28 mouse cellular contexts compared by ENCODE assay signal in genomic region chr13:41382635-41383034, GRCm38 (mm10).
"Had no signal": no experiment of that assay in that cellular context is flagged by ENCODE, and none has a peak within 500 bp of the region (broad histone marks: within the 10 kb centered on the region; RNA-seq: fewer than 3 reads in every experiment).

No protein-coding gene starts in this region.

- H3K27me3 ChIP-seq: embryonic facial prominence, embryonic 12.5 days; embryonic facial prominence, embryonic 13.5 days; embryonic facial prominence, embryonic 15.5 days; forebrain, embryonic 12.5 days; forebrain, embryonic 13.5 days; forebrain, embryonic 15.5 days had no signal

- H3K4me2 ChIP-seq: embryonic facial prominence, embryonic 12.5 days; embryonic facial prominence, embryonic 13.5 days; embryonic facial prominence, embryonic 15.5 days; forebrain, embryonic 12.5 days; forebrain, embryonic 13.5 days; forebrain, embryonic 15.5 days had no signal

- H3K36me3 ChIP-seq: embryonic facial prominence, embryonic 10.5 days; embryonic facial prominence, embryonic 12.5 days; embryonic facial prominence, embryonic 13.5 days; embryonic facial prominence, embryonic 15.5 days; forebrain, embryonic 10.5 days; forebrain, embryonic 12.5 days; forebrain, embryonic 15.5 days had no signal

- H3K27ac ChIP-seq: embryonic facial prominence, embryonic 10.5 days; embryonic facial prominence, embryonic 12.5 days; embryonic facial prominence, embryonic 13.5 days; embryonic facial prominence, embryonic 15.5 days; forebrain, embryonic 10.5 days; forebrain, embryonic 12.5 days; forebrain, embryonic 13.5 days; forebrain, embryonic 15.5 days; gastrocnemius, adult 2 months; heart, adult 2 months had no signal

- H3K9me3 ChIP-seq: embryonic facial prominence, embryonic 10.5 days; embryonic facial prominence, embryonic 12.5 days; embryonic facial prominence, embryonic 13.5 days; embryonic facial prominence, embryonic 15.5 days; forebrain, embryonic 10.5 days; forebrain, embryonic 12.5 days; forebrain, embryonic 13.5 days; forebrain, embryonic 15.5 days had no signal

- H3K4me1 ChIP-seq: embryonic facial prominence, embryonic 12.5 days; embryonic facial prominence, embryonic 15.5 days; forebrain, embryonic 10.5 days; forebrain, embryonic 12.5 days; forebrain, embryonic 13.5 days; forebrain, embryonic 15.5 days had no signal

- DNase-seq: cerebellum, adult 18-20 months; cerebellum, adult 2 months; cerebellum, adult 8-10 months; cerebellum, adult 9-10 months; cerebellum, adult 9-11 months; cerebellum, postnatal 10 days; cerebellum, postnatal 14 days; cerebellum, postnatal 25 days; embryo, embryonic 11 days; forebrain, postnatal 0 days; gastrocnemius, adult 2 months; gastrocnemius, postnatal 10 days; gastrocnemius, postnatal 14 days; gastrocnemius, postnatal 25 days; gastrocnemius, postnatal 36 days; heart, adult 18-20 months; heart, adult 2 months had no signal

- H3K9ac ChIP-seq: embryonic facial prominence, embryonic 12.5 days; embryonic facial prominence, embryonic 13.5 days; embryonic facial prominence, embryonic 15.5 days; forebrain, embryonic 12.5 days; forebrain, embryonic 13.5 days; forebrain, embryonic 15.5 days; forebrain, postnatal 0 days had no signal

- H3K4me3 ChIP-seq: embryonic facial prominence, embryonic 10.5 days; embryonic facial prominence, embryonic 12.5 days; embryonic facial prominence, embryonic 13.5 days; embryonic facial prominence, embryonic 15.5 days; erythroblast, embryonic 14.5 days; forebrain, embryonic 10.5 days; forebrain, embryonic 12.5 days; forebrain, embryonic 13.5 days; forebrain, embryonic 15.5 days; gastrocnemius, adult 2 months; heart, adult 2 months had no signal

- ATAC-seq: forebrain, embryonic 13.5 days; forebrain, embryonic 14.5 days; forebrain, embryonic 15.5 days; forebrain, embryonic 16.5 days; forebrain, postnatal 0 days had no signal
